Comparison of ENCODE assay signal across 9 mouse cellular contexts in genomic region chr1:184718261-184719120, GRCm38 (mm10). TPM values are rescaled to one million over a fixed set of nuclear protein-coding genes. Genes with fewer than 3 reads are reported as not detected.
DNase-seq lines count a peak whose midpoint lies in the region; ATAC-seq lines count a peak whose summit lies in the region.
"Had no signal": no experiment of that assay in that cellular context is flagged by ENCODE, and none has a peak within 500 bp of the region (broad histone marks: within the 10 kb centered on the region; RNA-seq: fewer than 3 reads in every experiment).

No protein-coding gene starts in this region.

- no peak for ATAC-seq in hindbrain, embryonic 13.5 days (ENCODE audit: low FRiP score)
- ATAC-seq in hindbrain, embryonic 12.5 days (ENCODE audit: low FRiP score): no peak
- ATAC-seq in intestine, embryonic 15.5 days: no peak
- no peak for ATAC-seq in midbrain, embryonic 15.5 days (replicated peaks)

- peaks cover 100% of the 10 kb centered on the region for H3K27me3 ChIP-seq in hindbrain, embryonic 13.5 days
- H3K27me3 ChIP-seq in hindbrain, embryonic 12.5 days: peaks cover 100% of the 10 kb centered on the region
- peaks cover 100% of the 10 kb centered on the region for H3K27me3 ChIP-seq in embryonic facial prominence, embryonic 10.5 days (replicated peaks; ENCODE audit: low read depth, poor library complexity, severe bottlenecking)
- H3K27me3 ChIP-seq in intestine, embryonic 15.5 days (replicated peaks): peaks cover 57% of the 10 kb centered on the region
- H3K27me3 ChIP-seq in midbrain, embryonic 15.5 days (replicated peaks): peaks cover 97% of the 10 kb centered on the region

- peak overlapping the region; percentile 2; the same call in 1 of the 2 replicates for H3K4me3 ChIP-seq in hindbrain, embryonic 13.5 days
- no peak overlapping the region for H3K4me3 ChIP-seq in hindbrain, embryonic 12.5 days
- 0 out of 2 replicates have a peak overlapping the region, but pooled peaks have one; percentile 28 for H3K4me3 ChIP-seq in embryonic facial prominence, embryonic 10.5 days
- H3K4me3 ChIP-seq in intestine, embryonic 15.5 days (replicated peaks): peak overlapping the region; percentile 25
- no peak overlapping the region for H3K4me3 ChIP-seq in midbrain, embryonic 15.5 days

- H3K4me1 ChIP-seq in hindbrain, embryonic 13.5 days (replicated peaks): no peaks in the 10 kb centered on the region
- H3K4me1 ChIP-seq in hindbrain, embryonic 12.5 days: no peaks in the 10 kb centered on the region
- H3K4me1 ChIP-seq in embryonic facial prominence, embryonic 10.5 days: peaks cover 10% of the 10 kb centered on the region; the same call in 1 of the 2 replicates
- H3K4me1 ChIP-seq in intestine, embryonic 15.5 days (replicated peaks): peaks cover 19% of the 10 kb centered on the region
- peaks cover 3% of the 10 kb centered on the region; the same call in 1 of the 2 replicates for H3K4me1 ChIP-seq in midbrain, embryonic 15.5 days

- peak; percentile 64 for DNase-seq in embryonic facial prominence, embryonic 10.5 days (ENCODE audit: low spot score)
- DNase-seq in right cerebral cortex, postnatal 4 days: no peak
- no peak for DNase-seq in c-Kit-positive CD71-positive TER-119-positive erythroid progenitor cells, embryonic 14.5 days (ENCODE audit: low spot score)
- no peak for DNase-seq in cerebellum, adult 11 months

- no peak overlapping the region for H3K4me2 ChIP-seq in hindbrain, embryonic 13.5 days
- H3K4me2 ChIP-seq in hindbrain, embryonic 12.5 days (replicated peaks): no peak overlapping the region
- H3K4me2 ChIP-seq in intestine, embryonic 15.5 days (replicated peaks): peak overlapping the region; percentile 66
- peak overlapping the region; percentile 26 for H3K4me2 ChIP-seq in midbrain, embryonic 15.5 days

- no peaks in the 10 kb centered on the region for H3K9me3 ChIP-seq in hindbrain, embryonic 13.5 days
- no peaks in the 10 kb centered on the region for H3K9me3 ChIP-seq in hindbrain, embryonic 12.5 days (replicated peaks)
- no peaks in the 10 kb centered on the region for H3K9me3 ChIP-seq in embryonic facial prominence, embryonic 10.5 days
- no peaks in the 10 kb centered on the region for H3K9me3 ChIP-seq in intestine, embryonic 15.5 days
- no peaks in the 10 kb centered on the region for H3K9me3 ChIP-seq in midbrain, embryonic 15.5 days
- H3K9me3 ChIP-seq: G1E had no signal

- H3K9ac ChIP-seq in hindbrain, embryonic 13.5 days: no peak overlapping the region
- H3K9ac ChIP-seq in hindbrain, embryonic 12.5 days: no peak overlapping the region
- 0 out of 2 replicates have a peak overlapping the region, but pooled peaks have one; percentile 17 for H3K9ac ChIP-seq in intestine, embryonic 15.5 days
- H3K9ac ChIP-seq in midbrain, embryonic 15.5 days: no peak overlapping the region

- no peak overlapping the region for H3K27ac ChIP-seq in hindbrain, embryonic 13.5 days
- H3K27ac ChIP-seq in hindbrain, embryonic 12.5 days: no peak overlapping the region
- H3K27ac ChIP-seq in embryonic facial prominence, embryonic 10.5 days (replicated peaks): no peak overlapping the region
- no peak overlapping the region for H3K27ac ChIP-seq in intestine, embryonic 15.5 days
- H3K27ac ChIP-seq in midbrain, embryonic 15.5 days: no peak overlapping the region

- no peaks in the 10 kb centered on the region for H3K36me3 ChIP-seq in hindbrain, embryonic 13.5 days
- no peaks in the 10 kb centered on the region for H3K36me3 ChIP-seq in hindbrain, embryonic 12.5 days
- H3K36me3 ChIP-seq in embryonic facial prominence, embryonic 10.5 days (replicated peaks): no peaks in the 10 kb centered on the region
- no peaks in the 10 kb centered on the region for H3K36me3 ChIP-seq in intestine, embryonic 15.5 days
- H3K36me3 ChIP-seq in midbrain, embryonic 15.5 days (replicated peaks): no peaks in the 10 kb centered on the region
- H3K36me3 ChIP-seq: G1E had no signal

- whole genome bisulfite sequencing in hindbrain, embryonic 13.5 days: under 1% methylated on average over 41 of the region's 41 CpGs
- WGBS in hindbrain, embryonic 12.5 days: 1% methylated on average over 41 of the region's 41 CpGs
- WGBS in embryonic facial prominence, embryonic 10.5 days: under 1% methylated on average over 41 of the region's 41 CpGs
- 5% methylated on average over 41 of the region's 41 CpGs for WGBS in intestine, embryonic 15.5 days
- under 1% methylated on average over 41 of the region's 41 CpGs for WGBS in midbrain, embryonic 15.5 days

RNA-seq across cellular contexts. Expression of gene Hlx, which starts 13.9 kb away (rescaled TPM):
- polyA plus RNA-seq in hindbrain, embryonic 13.5 days (2015; fragmentation: Nextera tagmentation; extraction: Ambion mirVana): 1.2 and 2.9 TPM in 2 replicates
- 5.6 and 9.1 TPM in 2 replicates for polyA plus RNA-seq in hindbrain, embryonic 12.5 days (2016; fragmentation: Nextera tagmentation; extraction: Ambion mirVana)
- polyA plus RNA-seq in embryonic facial prominence, embryonic 10.5 days (2016; fragmentation: Nextera tagmentation; extraction: Ambion mirVana): 5.8 and 7.7 TPM in 2 replicates
- polyA plus RNA-seq in intestine, embryonic 15.5 days (2015; fragmentation: Nextera tagmentation; extraction: Ambion mirVana): 46.6 and 52.3 TPM in 2 replicates
- 1.7 and 2.2 TPM in 2 replicates for polyA plus RNA-seq in midbrain, embryonic 15.5 days (2015; fragmentation: Nextera tagmentation; extraction: Ambion mirVana)

Comparison
In these comparisons a context has a peak if more than half of its experiments do, and no peak if none do; other contexts are left out.
1. H3K4me3 ChIP-seq: peak in hindbrain, embryonic 13.5 days (single experiment), embryonic facial prominence, embryonic 10.5 days (single experiment) and intestine, embryonic 15.5 days (single experiment); none in hindbrain, embryonic 12.5 days (single experiment) and midbrain, embryonic 15.5 days (single experiment).
2. H3K4me2 ChIP-seq: peak in intestine, embryonic 15.5 days (single experiment) and midbrain, embryonic 15.5 days (single experiment); none in hindbrain, embryonic 13.5 days (single experiment) and hindbrain, embryonic 12.5 days (single experiment).